Mouse (Mus musculus) central nervous system, embryonic 18 days (tissue): ENCODE measurements around the gene 2810021J22Rik. TPM values are rescaled to one million over a fixed set of nuclear protein-coding genes. Genes with fewer than 3 reads are reported as not detected.

Experiments used
- polyA plus RNA-seq: library from polyadenylated mRNA; depleted of rRNA; stranded (reverse); fragments of >200 nt; gene quantifications from 2 replicates; pipeline ENCODE4 v1.2.3, GENCODE M21; 2012; rRNA removed

Gene 2810021J22Rik
- 9.1 TPM in 2 replicates for polyA plus RNA-seq

GRCm38 (mm10) chr11:58867039-58867953, at the start of gene 2810021J22Rik:
Gene 2810021J22Rik, plus strand, starts transcription at chr11:58867216.

GRCm38 (mm10) chr11:58828937-58829336, 38.1 kb upstream of the 2810021J22Rik start, which contains the start of gene Olfr312:
Gene Olfr312, plus strand, starts transcription at chr11:58829237.

GRCm38 (mm10) chr11:58838951-58839350, 28.1 kb upstream of the 2810021J22Rik start, which contains the start of gene Olfr311:
Gene Olfr311, plus strand, starts transcription at chr11:58839251.

GRCm38 (mm10) chr11:58846919-58847461, 20.0 kb upstream of the 2810021J22Rik start, which contains the start of gene Gm12258:
Gene Gm12258, plus strand, starts transcription at chr11:58847158.

GRCm38 (mm10) chr11:58903511-58904409, 36.7 kb downstream of the 2810021J22Rik start, which contains the start of gene Zfp39:
Gene Zfp39, minus strand, starts transcription at chr11:58904225.

GRCm38 (mm10) chr11:58917745-58918366, 50.8 kb downstream of the 2810021J22Rik start, which contains the start of gene Btnl10:
Gene Btnl10, plus strand, starts transcription at chr11:58917908.

Other genes with a start within 250 kb of the 2810021J22Rik start
- gene Olfr323, start 236.7 kb upstream of the 2810021J22Rik start, polyA plus RNA-seq, result not detected in 2 replicates
- 0.08 and 0.16 TPM in 2 replicates for gene Trim58, start 226.8 kb upstream of the 2810021J22Rik start, polyA plus RNA-seq
- gene Olfr322, start 208.4 kb upstream of the 2810021J22Rik start, polyA plus RNA-seq, result not detected in 2 replicates
- not detected in 2 replicates for gene Olfr320, start 186.1 kb upstream of the 2810021J22Rik start, polyA plus RNA-seq
- not detected in 2 replicates for gene Olfr319, start 168.1 kb upstream of the 2810021J22Rik start, polyA plus RNA-seq
- not detected in 2 replicates for gene Olfr318, start 143.2 kb upstream of the 2810021J22Rik start, polyA plus RNA-seq
- gene Olfr317, start 128.0 kb upstream of the 2810021J22Rik start, polyA plus RNA-seq, result 0.28 and 0.29 TPM in 2 replicates
- gene Olfr316, start 114.5 kb upstream of the 2810021J22Rik start, polyA plus RNA-seq, result not detected in 2 replicates
- gene Olfr315, start 94.0 kb upstream of the 2810021J22Rik start, polyA plus RNA-seq, result not detected in 2 replicates
- gene Olfr314, start 84.3 kb upstream of the 2810021J22Rik start, polyA plus RNA-seq, result not detected in 2 replicates
- 2.6 and 4.4 TPM in 2 replicates for gene Fam183b, start 65.3 kb upstream of the 2810021J22Rik start, polyA plus RNA-seq
- not detected in 2 replicates for gene Olfr313, start 52.2 kb upstream of the 2810021J22Rik start, polyA plus RNA-seq
- not detected in 2 replicates for gene Olfr312, start 38.0 kb upstream of the 2810021J22Rik start, polyA plus RNA-seq
- not detected in 2 replicates for gene Olfr311, start 28.0 kb upstream of the 2810021J22Rik start, polyA plus RNA-seq
- 31.0 and 32.6 TPM in 2 replicates for gene Gm12258, start 20.1 kb upstream of the 2810021J22Rik start, polyA plus RNA-seq
- 4.9 and 5.9 TPM in 2 replicates for gene Zfp39, start 37.0 kb downstream of the 2810021J22Rik start, polyA plus RNA-seq
- 0.03 and 0.06 TPM in 2 replicates for gene Btnl10, start 50.7 kb downstream of the 2810021J22Rik start, polyA plus RNA-seq
- gene Rnf187, start 71.7 kb downstream of the 2810021J22Rik start, polyA plus RNA-seq, result 557 and 565 TPM in 2 replicates
- gene Hist3h2ba, start 81.7 kb downstream of the 2810021J22Rik start, polyA plus RNA-seq, result 491 and 498 TPM in 2 replicates
- 90.4 and 93.3 TPM in 2 replicates for gene Hist3h2a, start 87.5 kb downstream of the 2810021J22Rik start, polyA plus RNA-seq
- gene Trim17, start 87.5 kb downstream of the 2810021J22Rik start, polyA plus RNA-seq, result 2.2 and 2.3 TPM in 2 replicates
- gene Trim11, start 110.9 kb downstream of the 2810021J22Rik start, polyA plus RNA-seq, result 25.8 and 27.6 TPM in 2 replicates